Mouse (Mus musculus) urinary bladder, postnatal 4 days (tissue): ENCODE results near the gene Cask.

Source experiments
- DNase-seq, 2 experiments: peaks; one replicate each; pipeline ENCODE4 v3.0.0; 2021 to 2022; ENCODE audit warnings: low spot score in 2 of 2

The Cask gene

DNA sequence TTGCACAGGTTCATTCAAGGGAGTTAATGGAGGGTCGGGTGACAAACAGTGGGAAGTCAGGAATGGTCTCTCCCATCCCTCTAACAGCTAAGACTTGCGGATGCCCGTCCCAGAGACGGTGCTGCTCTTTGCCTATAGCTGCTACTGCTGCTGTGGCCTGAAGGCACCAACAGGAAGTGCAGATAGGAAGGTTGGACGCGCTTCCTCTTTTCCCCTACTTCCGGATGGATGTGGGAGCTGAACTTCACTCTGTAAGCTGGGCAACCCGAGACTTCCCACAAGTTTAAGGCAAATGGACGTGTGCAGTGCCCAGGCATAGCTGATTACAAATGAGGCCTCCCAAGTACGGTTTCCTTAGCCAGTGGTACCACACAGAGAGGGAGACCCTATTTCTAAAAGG lies 333.1 kb downstream of the Cask start:
- no peak for DNase-seq

DNA sequence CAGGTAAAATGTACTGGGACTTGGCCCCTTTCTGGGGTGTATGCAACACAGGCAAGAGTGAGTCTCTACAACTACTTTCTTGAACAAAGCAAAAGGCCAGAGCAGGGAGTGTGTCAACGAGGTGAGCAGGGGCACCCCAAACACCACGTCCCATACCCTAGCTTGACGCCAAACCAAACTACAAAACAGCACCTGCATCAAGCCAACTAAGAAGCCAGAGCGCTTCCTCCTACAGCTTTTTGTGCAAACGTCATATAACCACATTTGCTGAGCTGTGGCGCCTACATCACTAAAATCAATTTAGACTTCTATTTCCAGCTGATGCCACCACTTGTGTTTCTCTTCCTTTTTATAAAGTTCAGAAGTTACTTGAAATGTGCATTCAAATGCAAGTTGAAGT lies 334.7 kb downstream of the Cask start:
- no peak for DNase-seq

DNA sequence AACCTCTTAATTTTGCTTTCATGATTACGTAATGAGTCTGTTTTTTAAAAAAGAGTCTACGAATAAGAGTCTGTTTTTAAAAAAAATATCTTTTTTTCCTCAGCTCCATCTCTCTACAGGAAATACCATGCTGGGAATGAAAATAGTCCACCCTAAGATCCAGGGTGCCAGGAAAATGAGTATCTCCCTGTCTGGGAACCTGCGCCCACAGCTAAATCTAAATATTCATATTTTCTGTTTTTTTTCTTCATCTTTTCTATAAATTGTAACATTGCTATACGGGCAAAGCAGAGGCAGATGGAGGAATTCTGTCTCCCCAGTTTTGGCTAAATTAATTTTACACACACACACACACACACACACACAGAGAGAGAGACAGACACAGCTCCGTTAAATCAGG lies 337.3 kb downstream of the Cask start:
- DNase-seq = no peak

DNA sequence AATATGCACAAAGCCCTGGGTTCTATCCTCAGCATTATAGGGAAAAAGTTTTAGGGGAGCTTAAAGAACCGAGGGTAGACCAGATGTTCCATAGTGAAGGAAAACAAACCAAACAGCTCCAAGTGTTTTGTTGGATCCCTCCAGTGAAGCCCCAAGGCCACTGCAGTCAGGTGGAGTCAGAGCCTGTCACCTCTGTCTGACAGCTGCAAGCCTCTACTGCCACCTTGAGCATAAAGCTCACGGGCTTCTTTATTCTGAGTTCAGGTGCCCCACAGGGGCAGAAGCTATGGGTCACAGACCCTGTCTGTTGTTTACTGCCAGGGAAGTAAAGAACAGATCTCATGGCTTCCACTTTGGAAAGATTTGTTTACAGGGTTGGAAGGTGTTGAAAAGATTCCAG lies 338.0 kb downstream of the Cask start:
- DNase-seq = no peak

DNA sequence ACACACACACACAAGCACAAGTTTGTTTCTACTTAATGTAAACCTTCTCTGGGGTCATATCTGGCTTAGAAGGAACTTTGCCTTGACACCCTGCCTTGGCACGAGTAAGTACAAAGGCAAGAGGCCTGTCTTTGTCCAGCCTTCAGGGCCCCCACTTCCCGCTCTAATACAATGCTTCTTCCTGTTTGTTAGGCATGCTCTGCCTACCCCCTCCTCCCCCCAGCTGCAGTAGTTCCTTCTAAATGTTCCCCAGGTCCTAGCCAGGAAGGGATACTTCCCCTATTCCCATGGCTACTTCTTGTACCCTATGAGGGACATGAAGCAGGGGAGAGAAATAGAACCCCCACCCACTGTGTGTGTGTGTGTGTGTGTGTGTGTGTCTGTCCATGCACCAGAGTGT lies 344.8 kb downstream of the Cask start:
- DNase-seq = no peak

- DNase-seq = no peak
Observed at GRCm38 (mm10) chrX:13504389-13504788, 346.8 kb downstream of the Cask start.

DNA sequence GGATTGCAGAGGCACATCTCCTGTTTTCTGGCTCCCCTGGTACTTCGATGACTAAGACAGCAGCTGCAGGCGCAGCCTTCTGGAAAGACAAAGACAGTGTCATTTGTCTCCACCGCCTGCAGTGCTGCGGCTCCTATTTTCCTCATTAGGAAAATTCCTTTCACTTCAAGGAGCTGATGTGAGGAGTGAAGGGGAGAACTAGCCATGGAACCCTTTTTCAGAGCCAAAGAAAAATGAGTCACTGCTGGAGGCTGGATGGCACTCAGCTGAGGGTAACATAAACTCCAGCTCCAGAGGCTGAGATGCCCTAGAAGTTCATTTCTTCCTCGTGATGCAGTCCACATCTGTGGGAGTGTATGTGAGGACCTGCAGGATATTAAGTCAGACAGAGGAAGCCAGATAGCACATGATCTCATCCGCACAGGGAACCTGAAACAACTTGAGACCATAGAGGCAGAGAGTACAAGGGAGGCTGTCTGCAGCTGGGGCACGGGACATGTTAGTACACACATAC lies 348.2 kb downstream of the Cask start:
- no peak for DNase-seq

GRCm38 (mm10) chrX:13500284-13500683 lies 350.9 kb downstream of the Cask start:
- DNase-seq = no peak

GRCm38 (mm10) chrX:13494892-13495703 lies 356.1 kb downstream of the Cask start:
- no peak for DNase-seq

DNA sequence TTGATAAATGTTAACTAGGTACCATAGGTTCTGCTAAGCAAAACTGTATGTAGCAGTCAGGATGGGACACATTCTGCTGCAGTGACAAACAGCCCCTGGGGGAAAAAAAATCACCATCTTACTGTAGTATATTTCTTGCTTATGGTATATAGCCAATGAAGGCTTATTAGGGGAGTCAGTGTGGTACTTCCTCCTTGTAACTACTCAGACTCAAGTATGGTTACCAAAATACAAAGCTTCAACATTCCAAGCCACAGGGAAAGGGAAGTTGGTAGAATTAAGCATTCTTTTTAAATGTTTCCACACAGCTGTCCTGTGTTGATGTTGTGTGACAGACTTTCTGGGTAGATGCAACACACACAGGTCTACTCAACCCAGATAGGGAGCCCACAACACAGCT lies 358.2 kb downstream of the Cask start:
- no peak for DNase-seq

GRCm38 (mm10) chrX:13490941-13491340 lies 360.2 kb downstream of the Cask start:
- DNase-seq = no peak

- no peak for DNase-seq
Observed at GRCm38 (mm10) chrX:13489761-13490160, 361.4 kb downstream of the Cask start.

GRCm38 (mm10) chrX:13489001-13489400 lies 362.2 kb downstream of the Cask start:
- no peak for DNase-seq

GRCm38 (mm10) chrX:13484447-13484846 lies 366.7 kb downstream of the Cask start:
- DNase-seq = no peak

DNA sequence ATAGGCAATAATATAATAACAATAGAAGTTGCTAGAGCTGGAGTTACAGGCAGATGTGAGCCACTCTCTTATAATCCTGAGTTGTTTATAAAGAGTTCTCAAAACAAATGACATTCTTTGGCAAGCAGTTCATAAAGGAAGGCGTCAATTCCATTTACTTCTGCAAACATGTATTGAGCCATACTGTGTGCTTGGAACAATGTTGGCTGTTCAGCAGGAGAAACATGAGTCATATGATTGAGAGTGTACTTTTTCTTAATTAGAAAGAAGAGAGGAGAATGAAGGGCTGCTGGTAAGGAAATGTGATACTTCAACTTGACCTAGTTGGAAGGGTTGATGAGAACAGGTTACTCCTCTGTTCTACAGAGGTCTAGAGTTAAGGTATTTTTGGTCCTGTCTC lies 368.6 kb downstream of the Cask start:
- no peak for DNase-seq

- DNase-seq = no peak
Observed at GRCm38 (mm10) chrX:13479570-13479969, 371.6 kb downstream of the Cask start.

DNA sequence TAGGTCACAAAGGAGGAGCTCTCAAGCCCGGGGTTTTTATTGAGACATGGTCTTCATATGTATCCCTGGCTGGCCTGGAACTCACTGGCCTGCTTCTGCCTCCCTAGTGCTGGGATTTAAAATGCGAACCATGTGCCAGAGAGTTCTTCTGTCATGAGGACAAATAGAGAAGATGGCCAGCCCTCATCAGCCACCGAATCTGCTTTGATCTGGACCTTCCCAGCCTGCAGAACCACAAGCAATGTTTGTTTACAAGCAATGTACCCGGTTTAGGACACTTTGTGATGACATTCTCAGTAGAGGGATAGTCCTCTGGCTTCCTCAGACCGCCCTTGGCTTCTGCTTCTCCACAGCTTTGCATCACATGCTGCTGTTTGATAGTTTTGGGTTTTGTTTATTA lies 372.9 kb downstream of the Cask start:
- DNase-seq = no peak

- DNase-seq = no peak
Observed at GRCm38 (mm10) chrX:13477596-13477995, 373.6 kb downstream of the Cask start.

- no peak for DNase-seq
Observed at GRCm38 (mm10) chrX:13475382-13475781, 375.8 kb downstream of the Cask start.

- no peak for DNase-seq
Observed at GRCm38 (mm10) chrX:13472751-13473225, 378.4 kb downstream of the Cask start.

GRCm38 (mm10) chrX:13471925-13472324 lies 379.2 kb downstream of the Cask start:
- no peak for DNase-seq

- no peak for DNase-seq
Observed at GRCm38 (mm10) chrX:13469160-13470116, 381.7 kb downstream of the Cask start.
